Mouse (Mus musculus): ENCODE data around the gene Tmem175. TPM values are rescaled to one million over a fixed set of nuclear protein-coding genes. Genes with fewer than 3 reads are reported as not detected.
A peak's percentile ranks its signal among the peaks of the same experiment; 100 is the strongest.

The Tmem175 gene
- polyA plus RNA-seq, 1 experiment from 2014 or later, result 20.0 TPM

DNA sequence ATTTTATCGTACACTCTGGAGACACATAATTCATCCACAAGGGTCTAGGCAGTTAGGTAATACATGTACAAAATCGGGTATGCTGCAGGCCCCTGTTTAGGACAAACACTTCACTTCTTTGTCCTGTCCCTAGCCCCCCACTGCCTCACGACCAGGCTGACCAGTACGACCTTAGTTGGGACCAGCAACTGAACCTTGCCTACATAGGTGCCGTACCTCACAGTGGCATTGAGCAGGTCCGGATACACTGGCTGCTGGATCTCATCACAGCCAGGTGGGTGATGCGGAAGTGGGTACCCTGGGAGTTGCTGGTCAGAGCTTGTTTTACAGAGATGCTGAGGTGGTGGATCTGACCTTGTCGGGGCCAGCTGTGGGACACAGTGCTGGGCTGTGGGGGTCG lies 40.4 kb downstream of the Tmem175 start:
- Histone ChIP-seq H3K36me3 (ENCODE audit: poor library complexity, severe bottlenecking) (peaks cover 21% of the 10 kb centered on the region), H3K4me2 (peak overlapping the region; percentile 61), H3K4me3 (peak overlapping the region; percentile 53), H3K27me3 (peaks cover 3% of the 10 kb centered on the region; the same call in 1 of the 2 replicates), H3K27ac (no peak overlapping the region), H3K9ac (peak overlapping the region; percentile 69; the same call in 1 of the 2 replicates), H3K4me1 (peaks cover 17% of the 10 kb centered on the region), H3K9me3 (replicated peaks) (no peaks in the 10 kb centered on the region)
- WGBS, result 78% methylated on average over 9 of the region's 9 CpGs
- peak; percentile 5; the same call in 1 of the 2 replicates for ATAC-seq

DNA sequence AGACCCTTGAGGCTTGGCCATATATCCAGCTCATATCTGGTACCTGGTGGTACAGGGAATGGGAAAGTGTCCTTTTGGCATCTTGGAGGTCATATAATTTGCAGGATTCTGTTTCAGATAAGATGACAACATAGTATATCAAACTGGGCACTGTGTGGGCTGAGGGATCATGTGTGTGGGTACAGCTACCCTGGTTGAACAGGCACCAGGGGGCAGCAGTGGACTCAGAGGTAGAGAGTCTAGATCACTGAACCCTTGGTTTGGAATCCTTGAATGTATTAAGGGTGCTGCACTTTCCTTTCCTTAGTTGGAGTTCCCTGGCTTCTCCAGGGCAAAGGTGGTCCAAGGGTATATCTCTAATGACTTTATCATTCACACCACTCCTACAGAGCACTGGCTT lies 41.2 kb downstream of the Tmem175 start:
- Histone ChIP-seq H3K4me1 (peaks cover 17% of the 10 kb centered on the region), H3K27me3 (no peaks in the 10 kb centered on the region), H3K9ac (no peak overlapping the region), H3K36me3 (ENCODE audit: poor library complexity, severe bottlenecking) (peaks cover 21% of the 10 kb centered on the region), H3K4me3 (no peak overlapping the region), H3K27ac (no peak overlapping the region), H3K4me2 (no peak overlapping the region), H3K9me3 (replicated peaks) (no peaks in the 10 kb centered on the region)
- ATAC-seq, result no peak

DNA sequence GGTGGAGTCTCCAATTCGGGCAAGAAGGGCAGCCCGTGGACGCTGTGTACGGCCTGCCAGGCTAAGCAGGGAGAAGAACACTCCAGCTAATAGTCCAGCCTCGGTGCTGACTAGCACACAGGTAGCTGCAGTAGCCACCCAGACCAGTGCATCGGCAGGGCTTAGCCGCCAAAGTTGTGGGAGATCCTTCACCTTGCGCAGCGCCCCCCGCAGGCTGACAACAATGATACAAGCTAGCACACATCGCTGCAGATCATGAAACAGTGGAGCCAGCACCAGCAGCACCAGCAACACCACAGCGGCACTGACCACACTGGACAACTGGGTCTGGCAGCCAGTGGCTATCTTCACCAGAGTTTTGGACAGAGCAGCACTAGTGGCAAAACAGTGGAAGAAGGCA lies 42.2 kb downstream of the Tmem175 start:
- H3K27me3 ChIP-seq, result no peaks in the 10 kb centered on the region
- no peak for ATAC-seq
- WGBS, result 94% methylated on average over 12 of the region's 12 CpGs

DNA sequence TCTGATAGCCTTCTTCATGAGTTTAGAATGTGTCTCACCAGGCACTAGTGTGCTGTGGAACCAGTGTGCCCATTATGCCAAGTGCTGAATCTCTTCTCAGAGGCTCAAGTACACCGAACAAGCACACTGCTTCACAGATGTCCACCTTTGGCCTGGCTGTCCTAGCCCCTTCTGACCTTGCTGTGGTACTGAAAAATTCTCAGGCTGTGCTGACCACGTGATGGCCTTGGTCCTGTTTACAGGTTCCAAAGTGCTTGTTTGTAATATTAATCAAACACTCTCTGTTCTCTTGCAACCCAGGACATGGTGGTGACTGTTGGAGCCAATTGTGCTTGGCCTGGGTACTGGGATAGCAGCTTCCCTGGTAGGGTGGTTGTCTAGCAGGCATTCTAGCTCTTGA lies 45.1 kb downstream of the Tmem175 start:
- no peak overlapping the region for H3K4me2 ChIP-seq
- WGBS, result 90% methylated on average over 2 of the region's 2 CpGs
- no peak for ATAC-seq
- no peaks in the 10 kb centered on the region for H3K27me3 ChIP-seq
- no peak overlapping the region for H3K9ac ChIP-seq
- H3K4me3 ChIP-seq, result no peak overlapping the region
- no peaks in the 10 kb centered on the region for H3K9me3 ChIP-seq (replicated peaks)
- peaks cover 22% of the 10 kb centered on the region for H3K4me1 ChIP-seq
- H3K36me3 ChIP-seq (ENCODE audit: poor library complexity, severe bottlenecking), result peaks cover 21% of the 10 kb centered on the region
- H3K27ac ChIP-seq, result no peak overlapping the region

More for the DNA sequence above, 42.2 kb downstream of the Tmem175 start:
- Histone ChIP-seq H3K36me3 (ENCODE audit: poor library complexity, severe bottlenecking) (peaks cover 21% of the 10 kb centered on the region), H3K27ac (no peak overlapping the region), H3K4me1 (peaks cover 20% of the 10 kb centered on the region), H3K4me3 (no peak overlapping the region), H3K4me2 (no peak overlapping the region), H3K9ac (no peak overlapping the region), H3K9me3 (replicated peaks) (no peaks in the 10 kb centered on the region)

DNA sequence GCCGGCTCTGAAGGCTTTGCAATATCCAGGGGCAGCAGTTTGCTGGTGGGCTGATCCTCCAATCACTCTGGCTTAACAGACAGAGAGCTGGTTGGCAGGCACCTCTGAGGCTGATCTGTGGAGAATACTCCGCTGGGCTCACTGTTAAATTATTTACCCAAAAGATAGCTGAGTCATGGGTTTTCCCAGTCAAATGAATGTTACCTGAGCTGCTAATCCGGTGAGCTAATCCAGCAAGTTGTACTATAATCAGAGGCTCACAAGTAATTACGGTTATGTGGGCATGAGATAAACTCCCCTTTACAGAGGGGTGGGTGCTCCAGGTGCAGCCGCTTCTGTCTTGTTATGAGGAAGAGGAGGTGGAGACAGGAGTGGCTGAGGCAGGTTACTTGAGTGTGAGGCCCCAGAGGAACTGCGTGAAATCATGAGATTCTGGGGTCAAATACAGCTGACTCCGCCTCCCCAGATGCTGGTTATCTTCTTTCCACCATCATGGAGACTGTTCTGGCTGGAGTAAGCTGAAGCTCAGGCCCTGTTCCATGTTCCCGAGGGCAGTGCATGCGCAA lies 45.8 kb downstream of the Tmem175 start, which contains the start of gene Slc26a1:
Slc26a1 (minus strand) TSS at position 319 of the 566 bp plus-strand sequence.
- Histone ChIP-seq H3K36me3 (ENCODE audit: poor library complexity, severe bottlenecking) (peaks cover 21% of the 10 kb centered on the region), H3K4me2 (no peak within 1 kb of the TSS), H3K4me1 (peaks cover 15% of the 10 kb centered on the region), H3K9ac (no peak within 1 kb of the TSS), H3K27me3 (no peaks in the 10 kb centered on the region), H3K4me3 (no peak within 1 kb of the TSS), H3K27ac (no peak within 1 kb of the TSS), H3K9me3 (replicated peaks) (no peaks in the 10 kb centered on the region)
- WGBS, result 78% methylated on average over 9 of the region's 9 CpGs
- no peak for ATAC-seq

DNA sequence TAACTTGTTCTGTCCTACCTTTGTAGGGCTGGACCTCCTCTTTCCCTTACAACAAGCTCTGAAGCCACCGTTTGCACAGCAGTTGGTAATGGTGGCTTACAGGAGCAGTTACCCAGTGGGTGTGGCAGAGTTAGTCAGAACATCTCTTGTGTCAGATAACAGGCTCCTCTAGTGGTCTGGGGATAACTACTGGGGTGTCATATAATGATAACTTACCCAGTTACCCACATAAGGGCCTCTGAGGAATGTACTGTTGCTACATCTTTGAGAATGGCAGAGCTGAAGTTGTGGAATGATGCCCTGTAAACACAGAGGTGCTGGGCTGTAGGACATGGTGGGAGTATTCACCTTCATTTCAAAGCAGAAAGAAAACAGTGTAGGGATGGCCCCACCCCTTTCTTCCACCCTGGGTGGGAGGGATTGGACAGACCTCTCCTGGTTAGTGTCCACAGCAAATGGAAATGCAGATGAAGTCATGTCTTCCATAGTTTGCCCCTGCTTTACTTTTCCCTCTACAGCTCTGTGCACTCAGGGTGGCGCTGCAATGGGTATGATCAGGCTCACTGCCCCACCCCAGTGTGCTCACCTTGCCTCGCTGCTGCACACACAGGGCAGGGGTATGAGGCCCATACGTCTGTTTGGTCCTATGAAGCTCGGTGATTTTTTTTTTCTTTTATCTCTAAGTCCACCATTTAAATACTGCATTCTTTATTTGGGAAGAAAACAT lies 47.4 kb downstream of the Tmem175 start:
- WGBS, result 13% methylated on average over 5 of the region's 5 CpGs

DNA sequence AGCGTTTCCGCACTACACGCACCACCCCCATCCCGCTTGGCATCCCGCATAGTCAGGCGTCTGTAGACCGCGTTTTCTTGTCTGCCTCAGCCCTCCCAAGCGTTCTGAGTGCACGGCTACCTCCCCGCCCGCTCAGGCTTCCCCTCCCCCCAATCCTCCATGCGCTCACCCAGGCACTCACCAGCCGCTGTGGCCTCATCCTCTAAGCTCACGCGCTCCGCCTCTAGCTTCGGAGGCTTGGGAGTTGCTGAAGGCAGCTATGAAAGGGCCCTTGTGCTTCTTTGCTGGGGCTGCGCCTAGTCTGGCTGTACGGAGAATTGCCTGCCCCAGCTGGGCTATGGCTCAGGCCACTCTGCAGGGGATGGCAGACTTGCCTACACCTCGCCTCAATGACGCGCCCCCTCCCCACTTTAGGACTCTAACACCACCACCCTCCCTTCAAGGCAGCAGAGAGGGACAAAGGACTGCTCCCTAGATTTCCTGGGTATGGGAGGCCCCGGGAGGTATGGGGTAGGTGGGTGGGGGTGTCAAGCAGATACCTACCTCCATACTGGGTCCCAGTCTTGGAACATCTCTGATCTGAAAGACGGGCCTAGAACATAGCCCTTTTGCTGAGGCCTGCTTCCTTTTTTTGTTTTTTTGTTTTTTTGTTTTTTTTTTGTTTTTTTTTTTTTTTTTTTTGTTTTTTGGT lies 48.2 kb downstream of the Tmem175 start:
- peaks cover 7% of the 10 kb centered on the region for H3K36me3 ChIP-seq (ENCODE audit: poor library complexity, severe bottlenecking)
- no peaks in the 10 kb centered on the region for H3K27me3 ChIP-seq
- peak overlapping the region; percentile 60 for H3K4me2 ChIP-seq
- H3K9ac ChIP-seq, result peak overlapping the region; percentile 57
- H3K4me1 ChIP-seq, result peaks cover 15% of the 10 kb centered on the region
- peak; percentile 94 for ATAC-seq
- WGBS, result 3% methylated on average over 25 of the region's 25 CpGs
- peak overlapping the region; percentile 91 for H3K27ac ChIP-seq
- H3K9me3 ChIP-seq (replicated peaks), result no peaks in the 10 kb centered on the region
- H3K4me3 ChIP-seq, result peak overlapping the region; percentile 35

More for the DNA sequence above, 47.4 kb downstream of the Tmem175 start:
- Histone ChIP-seq H3K4me3 (peak overlapping the region; percentile 35), H3K36me3 (ENCODE audit: poor library complexity, severe bottlenecking) (peaks cover 15% of the 10 kb centered on the region), H3K27ac (peak overlapping the region; percentile 91), H3K4me2 (peak overlapping the region; percentile 60), H3K4me1 (peaks cover 15% of the 10 kb centered on the region), H3K9ac (peak overlapping the region; percentile 57), H3K9me3 (replicated peaks) (no peaks in the 10 kb centered on the region), H3K27me3 (no peaks in the 10 kb centered on the region)
- ATAC-seq, result peak; percentile 62

DNA sequence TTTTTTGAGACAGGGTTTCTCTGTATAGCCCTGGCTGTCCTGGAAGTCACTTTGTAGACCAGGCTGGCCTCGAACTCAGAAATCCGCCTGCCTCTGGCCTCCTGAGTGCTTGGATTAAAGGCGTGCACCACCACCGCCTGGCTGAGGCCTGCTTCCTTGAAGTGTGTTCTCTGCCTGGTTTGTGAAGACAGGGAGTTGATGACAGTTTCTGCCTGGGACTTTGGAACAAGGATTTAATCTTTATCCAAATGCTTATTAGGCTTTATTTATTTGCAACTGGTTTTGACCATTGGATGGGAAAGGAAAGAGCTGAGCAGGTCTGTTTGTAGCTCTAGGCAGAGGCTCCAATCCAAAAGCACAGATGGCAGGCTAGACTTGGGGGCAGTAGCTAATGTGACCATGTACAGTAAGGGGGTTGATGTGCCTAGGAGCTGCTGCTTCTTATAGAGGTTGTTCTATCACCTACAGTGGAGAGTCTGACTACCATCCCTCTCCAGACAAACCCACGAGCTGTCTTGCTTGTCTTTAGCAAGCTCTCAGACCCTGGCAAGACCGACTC lies 48.8 kb downstream of the Tmem175 start:
- Histone ChIP-seq H3K36me3 (ENCODE audit: poor library complexity, severe bottlenecking) (0 out of 2 replicates have a peak, but pooled peaks cover under 1% of the 10 kb centered on the region), H3K9ac (no peak overlapping the region), H3K27ac (0 out of 2 replicates have a peak overlapping the region, but pooled peaks have one; percentile 15), H3K4me1 (peaks cover 15% of the 10 kb centered on the region), H3K9me3 (replicated peaks) (no peaks in the 10 kb centered on the region), H3K4me2 (no peak overlapping the region), H3K4me3 (no peak overlapping the region), H3K27me3 (no peaks in the 10 kb centered on the region)
- 85% methylated on average over 6 of the region's 6 CpGs for WGBS
- ATAC-seq, result no peak

DNA sequence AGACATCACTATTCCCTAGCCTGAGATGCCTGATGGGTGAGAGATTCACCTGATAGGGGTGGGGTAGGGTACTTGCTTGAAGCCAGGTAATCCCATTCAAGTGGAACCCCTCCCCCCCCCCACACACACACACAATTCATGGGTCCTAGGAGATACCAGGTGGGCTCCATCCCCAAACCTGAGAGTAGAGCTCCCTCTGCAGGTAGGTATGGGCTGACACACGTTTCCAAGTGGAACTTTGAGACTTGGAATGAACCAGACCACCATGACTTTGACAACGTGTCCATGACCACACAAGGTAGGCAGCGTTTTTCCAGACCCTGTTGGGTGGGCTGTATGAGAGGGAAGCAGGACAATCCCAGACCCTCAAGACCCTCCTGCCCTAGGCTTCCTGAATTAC lies 50.3 kb downstream of the Tmem175 start:
- Histone ChIP-seq H3K9me3 (replicated peaks) (no peaks in the 10 kb centered on the region), H3K9ac (no peak overlapping the region), H3K4me3 (no peak overlapping the region), H3K4me2 (no peak overlapping the region), H3K27me3 (no peaks in the 10 kb centered on the region), H3K27ac (no peak overlapping the region), H3K4me1 (peaks cover 15% of the 10 kb centered on the region), H3K36me3 (ENCODE audit: poor library complexity, severe bottlenecking) (no peaks in the 10 kb centered on the region)
- WGBS, result 61% methylated on average over 3 of the region's 3 CpGs
- ATAC-seq, result no peak

DNA sequence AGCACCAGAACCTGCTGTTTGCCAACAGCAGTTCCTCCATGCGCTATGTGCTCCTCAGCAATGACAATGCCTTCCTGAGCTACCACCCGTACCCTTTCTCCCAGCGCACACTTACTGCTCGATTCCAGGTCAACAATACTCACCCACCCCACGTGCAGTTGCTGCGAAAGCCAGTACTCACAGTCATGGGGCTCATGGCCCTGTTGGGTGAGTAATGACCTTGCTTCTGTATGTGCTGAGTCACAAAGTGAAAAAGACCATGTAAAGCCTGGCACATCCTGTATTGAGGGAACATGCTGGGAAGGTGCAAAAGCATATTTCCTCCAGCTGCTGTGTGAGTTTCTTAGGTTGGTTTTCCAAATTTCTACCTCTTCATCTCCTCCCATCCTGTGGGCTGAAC lies 51.3 kb downstream of the Tmem175 start:
- Histone ChIP-seq H3K27me3 (no peaks in the 10 kb centered on the region), H3K9me3 (replicated peaks) (no peaks in the 10 kb centered on the region), H3K36me3 (ENCODE audit: poor library complexity, severe bottlenecking) (no peaks in the 10 kb centered on the region), H3K4me1 (peaks cover 15% of the 10 kb centered on the region), H3K9ac (no peak overlapping the region), H3K4me3 (no peak overlapping the region), H3K4me2 (no peak overlapping the region), H3K27ac (no peak overlapping the region)
- ATAC-seq, result no peak
- 92% methylated on average over 6 of the region's 6 CpGs for WGBS

DNA sequence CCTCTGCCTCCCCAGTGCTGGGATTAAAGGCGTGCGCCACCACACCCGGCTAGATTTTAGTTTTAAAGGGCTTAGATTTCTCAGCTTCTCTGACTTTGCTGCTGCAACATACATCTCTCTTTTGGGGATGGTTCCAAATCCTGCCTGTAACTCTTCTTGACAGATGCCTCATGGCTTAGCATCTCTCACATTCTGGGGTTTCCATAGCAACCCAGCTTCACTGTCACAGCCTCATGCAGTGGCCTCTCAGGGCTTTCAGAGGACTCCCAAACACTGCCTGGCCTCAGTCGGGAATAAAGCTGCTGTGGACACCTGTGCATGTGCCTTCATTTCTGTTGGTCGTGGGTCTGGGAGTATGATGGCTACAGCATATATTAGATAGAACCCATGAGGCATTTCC lies 59.5 kb downstream of the Tmem175 start:
- no peak overlapping the region for H3K9ac ChIP-seq
- 66% methylated on average over 5 of the region's 5 CpGs for WGBS
- no peaks in the 10 kb centered on the region for H3K36me3 ChIP-seq (ENCODE audit: poor library complexity, severe bottlenecking)
- ATAC-seq, result no peak
- H3K27ac ChIP-seq, result no peak overlapping the region
- peaks cover 12% of the 10 kb centered on the region; the same call in 1 of the 2 replicates for H3K4me1 ChIP-seq
- H3K4me2 ChIP-seq, result no peak overlapping the region
- H3K4me3 ChIP-seq, result no peak overlapping the region
- peaks cover 11% of the 10 kb centered on the region; the same call in 1 of the 2 replicates for H3K27me3 ChIP-seq
- H3K9me3 ChIP-seq (replicated peaks), result no peaks in the 10 kb centered on the region

DNA sequence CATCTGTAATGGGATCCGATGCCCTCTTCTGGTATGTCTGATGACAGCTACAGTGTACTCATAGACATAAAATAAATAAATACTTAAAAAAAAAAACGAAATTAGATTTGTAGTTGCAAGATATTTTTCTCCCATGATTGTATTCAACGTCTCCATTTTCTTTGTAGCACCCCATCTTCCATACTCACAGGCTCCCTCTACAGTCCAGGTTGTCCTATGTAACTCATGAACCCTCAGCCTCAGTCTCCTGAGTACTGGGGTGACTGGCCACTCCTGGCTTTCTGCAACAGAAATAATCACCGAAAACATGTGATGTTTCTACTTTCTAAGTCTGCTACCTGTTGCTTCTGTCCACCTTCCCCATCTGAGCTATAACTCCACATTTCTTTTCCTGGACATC lies 61.6 kb downstream of the Tmem175 start:
- H3K9me3 ChIP-seq (replicated peaks), result no peaks in the 10 kb centered on the region
- ATAC-seq, result no peak
- H3K4me1 ChIP-seq, result peaks cover 26% of the 10 kb centered on the region
- no peak overlapping the region for H3K27ac ChIP-seq
- WGBS, result 75% methylated on average over 4 of the region's 4 CpGs
- no peak overlapping the region for H3K4me3 ChIP-seq
- no peak overlapping the region for H3K4me2 ChIP-seq
- H3K27me3 ChIP-seq, result peaks cover 11% of the 10 kb centered on the region; the same call in 1 of the 2 replicates
- H3K9ac ChIP-seq, result no peak overlapping the region
- no peaks in the 10 kb centered on the region for H3K36me3 ChIP-seq (ENCODE audit: poor library complexity, severe bottlenecking)
